Mouse (Mus musculus) ES-E14 (cell line): Measurements from ENCODE around the gene Stxbp6.

Experiments used
- HCFC1 ChIP-seq: IDR thresholded peaks from 2 replicates; pipeline ENCODE4 v1.6.1; 2012; ENCODE audit warnings: low read length, inconsistent platforms, borderline replicate concordance; ENCODE audit not compliant: insufficient read depth
- ZC3H11A ChIP-seq: IDR thresholded peaks from 2 replicates; pipeline ENCODE4 v1.6.1; 2012; ENCODE audit warnings: low read depth, mild to moderate bottlenecking, inconsistent platforms, low read length, borderline replicate concordance

- no peak for TF ChIP-seq ZC3H11A
- TF ChIP-seq HCFC1, result no peak
Observed at GRCm38 (mm10) chr12:45011436-45012089, 62.9 kb downstream of the Stxbp6 start.
